Mouse (Mus musculus): Measurements from ENCODE around the gene Vdr. TPM values are rescaled to one million over a fixed set of nuclear protein-coding genes. Genes with fewer than 3 reads are reported as not detected.
"Not testable (repeated sequence)": the region's sequence is repeated elsewhere in the genome, so short reads cannot be mapped to it uniquely, and the experiment has no call there.

The Vdr gene
- total RNA-seq, 1 experiment from 2014 or later = 2.9 TPM

DNA sequence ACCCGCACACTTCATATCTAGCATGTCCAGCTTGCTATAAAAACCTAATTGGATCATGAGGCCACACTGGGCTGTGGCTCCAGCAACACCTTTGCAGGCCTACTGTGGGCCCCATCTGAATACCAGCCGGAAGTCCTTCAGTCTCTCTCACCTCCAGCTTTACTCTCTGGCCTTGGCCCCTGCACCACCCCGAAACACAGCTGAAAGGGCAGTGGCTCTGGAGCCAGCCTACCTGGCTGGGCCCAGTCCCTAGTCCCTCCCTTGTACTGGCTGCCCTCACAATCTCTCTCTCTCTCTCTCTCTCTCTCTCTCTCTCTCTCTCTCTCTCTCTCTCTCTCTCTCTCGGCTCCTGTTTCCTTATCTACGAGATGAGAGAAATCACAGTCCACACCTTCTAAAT lies 11.6 kb downstream of the Vdr start:
- no peak for ATAC-seq (replicated peaks in 1 of 2; ENCODE audit: insufficient read depth in 1 of 2, low FRiP score in 2 of 2, low TSS enrichment in 1 of 2, low read depth in 1 of 2, poor library complexity in 2 of 2, severe bottlenecking in 2 of 2)

DNA sequence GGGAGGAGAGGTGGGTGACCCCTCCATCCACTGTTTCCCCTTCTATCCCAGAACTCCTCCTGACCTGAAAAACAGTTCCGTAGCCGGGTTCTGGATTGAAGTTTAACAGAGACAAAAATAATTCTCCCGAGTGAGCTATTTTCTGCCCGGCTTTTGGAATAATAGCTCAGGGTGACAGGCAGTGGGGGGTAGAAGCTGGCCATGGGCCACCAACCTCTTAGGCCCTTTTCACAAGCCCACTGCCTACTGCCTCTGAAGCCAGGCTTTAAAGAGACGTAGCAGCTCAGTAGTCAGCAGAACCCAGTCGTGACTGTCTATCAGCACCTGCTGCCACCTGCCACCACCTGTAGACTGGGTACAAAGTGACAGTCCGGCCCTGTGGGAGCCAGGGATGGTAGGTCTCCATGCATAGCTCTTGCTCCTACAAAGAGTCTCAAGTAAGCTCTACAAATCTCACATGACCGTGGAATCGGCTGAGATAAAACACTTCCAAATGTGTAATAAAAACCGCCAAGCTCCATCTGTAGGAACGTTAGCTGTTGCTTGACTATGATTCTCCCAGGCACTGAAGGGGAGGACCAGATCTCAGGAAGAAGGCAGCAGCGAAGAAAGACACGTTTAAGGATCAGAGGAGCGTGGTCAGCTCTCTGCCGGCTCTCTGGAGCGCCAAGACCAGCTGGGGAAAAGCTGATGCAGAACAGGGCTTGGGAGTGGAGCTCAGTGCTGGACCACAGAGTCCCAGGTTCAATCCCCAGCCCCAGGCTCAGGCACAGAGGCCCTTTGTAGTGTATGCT lies 13.4 kb downstream of the Vdr start:
- no peak for ATAC-seq (replicated peaks in 1 of 2; ENCODE audit: insufficient read depth in 1 of 2, low FRiP score in 2 of 2, low TSS enrichment in 1 of 2, low read depth in 1 of 2, poor library complexity in 2 of 2, severe bottlenecking in 2 of 2)

DNA sequence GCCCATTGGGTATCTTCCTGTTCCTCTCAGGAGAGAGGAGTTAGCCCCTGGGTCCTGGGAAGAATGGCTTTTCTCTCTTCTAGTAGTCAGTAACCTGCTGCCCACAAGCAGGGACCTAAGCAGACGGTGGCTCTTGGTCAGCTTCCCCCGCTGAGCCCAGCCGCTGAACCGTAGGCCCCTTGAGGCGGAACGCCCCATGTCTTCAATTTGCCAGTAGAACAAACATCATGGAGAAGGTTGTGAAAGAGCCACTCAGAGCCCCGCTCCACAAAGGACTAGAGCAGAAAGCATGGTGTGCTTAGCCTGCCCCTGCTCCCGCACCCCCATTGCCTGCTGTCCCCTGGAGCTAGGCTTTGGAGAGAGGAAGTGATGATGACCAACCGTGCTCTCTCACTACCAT lies 14.1 kb downstream of the Vdr start:
- ATAC-seq (replicated peaks in 1 of 2; ENCODE audit: insufficient read depth in 1 of 2, low FRiP score in 2 of 2, low TSS enrichment in 1 of 2, low read depth in 1 of 2, poor library complexity in 2 of 2, severe bottlenecking in 2 of 2) = no peak

DNA sequence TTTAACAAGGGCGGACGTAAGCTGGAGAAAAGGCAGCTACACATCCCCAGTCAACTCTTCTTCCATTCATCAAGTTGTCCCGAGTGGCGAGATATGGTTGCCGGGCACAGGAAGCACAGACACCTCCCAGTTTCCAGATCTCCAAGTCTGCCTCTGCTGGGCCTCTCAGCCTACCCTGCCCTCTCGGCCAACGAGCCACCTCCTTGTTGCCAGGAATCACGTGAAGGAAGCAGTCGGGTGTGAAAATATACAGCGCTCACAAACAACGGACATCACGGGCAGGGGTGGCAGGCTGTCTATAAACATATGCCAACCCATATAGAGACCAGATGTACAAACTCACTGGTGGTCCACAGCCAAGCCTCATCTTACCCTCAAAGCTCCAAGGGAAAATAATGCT lies 14.6 kb downstream of the Vdr start:
- ATAC-seq (replicated peaks in 1 of 2; ENCODE audit: insufficient read depth in 1 of 2, low FRiP score in 2 of 2, low TSS enrichment in 1 of 2, low read depth in 1 of 2, poor library complexity in 2 of 2, severe bottlenecking in 2 of 2) = no peak

DNA sequence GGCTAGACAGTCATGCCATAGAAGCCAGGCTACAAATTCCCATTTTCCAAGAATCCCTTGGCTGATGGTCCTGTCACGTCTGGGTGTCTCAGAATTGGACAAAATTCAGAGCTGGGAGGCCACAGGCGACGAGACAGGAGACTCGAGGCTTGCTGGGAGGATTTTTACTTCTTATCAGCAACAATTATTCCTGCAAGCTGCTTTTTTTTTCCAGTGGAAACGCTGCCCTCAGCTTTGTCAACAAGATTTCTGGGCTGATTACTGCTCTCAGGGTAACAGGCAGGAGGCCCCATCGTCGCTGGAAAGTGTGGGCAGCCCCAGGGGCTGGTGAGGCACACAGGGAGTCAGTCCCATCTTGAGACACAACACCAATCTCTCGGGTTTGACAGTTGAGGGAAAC lies 17.9 kb downstream of the Vdr start:
- ATAC-seq (replicated peaks in 1 of 2; ENCODE audit: insufficient read depth in 1 of 2, low FRiP score in 2 of 2, low TSS enrichment in 1 of 2, low read depth in 1 of 2, poor library complexity in 2 of 2, severe bottlenecking in 2 of 2) = no peak

DNA sequence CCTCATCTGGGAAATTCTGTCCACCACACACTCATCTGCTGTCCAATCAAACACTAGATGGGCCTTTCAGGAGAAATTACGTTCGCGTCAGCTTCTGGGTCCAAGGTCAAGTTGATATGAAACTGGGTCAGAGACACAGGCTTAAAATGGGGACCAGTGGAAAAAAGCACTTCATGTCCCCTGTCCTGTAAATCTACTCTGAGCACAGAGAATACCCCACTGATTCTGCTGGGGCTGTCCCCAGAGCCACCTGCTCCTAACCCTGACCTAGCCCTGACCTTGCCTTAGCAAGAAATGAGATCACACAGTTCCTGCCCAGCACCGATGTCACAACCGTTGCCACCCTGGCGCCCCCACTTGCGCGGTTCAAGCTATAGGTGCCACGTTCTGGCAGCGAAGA lies 20.0 kb downstream of the Vdr start:
- ATAC-seq (replicated peaks in 1 of 2; ENCODE audit: insufficient read depth in 1 of 2, low FRiP score in 2 of 2, low TSS enrichment in 1 of 2, low read depth in 1 of 2, poor library complexity in 2 of 2, severe bottlenecking in 2 of 2) = no peak

DNA sequence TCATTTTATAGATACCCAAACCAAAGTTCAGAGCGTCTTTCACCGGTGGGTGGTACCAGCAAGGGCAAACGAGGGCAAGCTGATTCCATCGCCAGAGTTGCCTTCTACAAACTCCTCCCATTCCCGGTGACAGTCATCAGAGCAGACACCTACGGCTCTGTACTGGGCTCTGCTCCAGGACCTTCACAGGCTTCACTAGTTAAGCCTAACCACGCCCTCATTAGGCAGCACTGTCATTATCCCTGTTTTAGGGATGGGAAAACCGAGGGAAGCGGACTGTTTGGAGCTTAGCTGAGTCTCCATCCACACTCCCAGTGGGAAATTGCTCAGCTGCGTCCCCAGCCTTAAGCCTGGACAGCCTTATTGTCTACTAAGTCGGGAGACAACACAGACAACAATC lies 20.4 kb downstream of the Vdr start:
- no peak for ATAC-seq (replicated peaks in 1 of 2; ENCODE audit: insufficient read depth in 1 of 2, low FRiP score in 2 of 2, low TSS enrichment in 1 of 2, low read depth in 1 of 2, poor library complexity in 2 of 2, severe bottlenecking in 2 of 2)

DNA sequence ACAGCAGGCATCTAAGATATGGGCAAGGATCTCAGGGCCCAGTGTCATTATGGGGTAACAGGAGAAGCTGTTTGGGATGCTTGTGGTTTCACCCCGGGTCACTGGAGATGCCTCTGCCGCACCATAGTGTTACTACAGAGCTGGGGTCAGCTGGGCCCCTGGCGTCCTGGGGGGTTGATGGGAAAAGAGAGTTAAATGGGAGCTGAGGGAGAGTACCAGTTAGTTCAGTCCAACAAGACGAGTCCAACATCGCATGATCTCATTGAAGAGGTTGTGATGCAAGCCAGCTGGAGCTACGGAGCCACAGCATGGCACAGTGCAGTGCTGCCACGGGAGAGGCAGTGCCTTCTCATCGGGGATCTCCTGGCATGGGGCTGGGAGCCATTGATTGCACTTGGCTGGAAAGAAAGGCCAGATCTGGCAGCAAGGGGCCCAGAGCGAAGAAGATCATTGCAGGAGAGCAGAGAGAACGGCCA lies 22.9 kb downstream of the Vdr start:
- no peak for ATAC-seq (replicated peaks in 1 of 2; ENCODE audit: insufficient read depth in 1 of 2, low FRiP score in 2 of 2, low TSS enrichment in 1 of 2, low read depth in 1 of 2, poor library complexity in 2 of 2, severe bottlenecking in 2 of 2)

DNA sequence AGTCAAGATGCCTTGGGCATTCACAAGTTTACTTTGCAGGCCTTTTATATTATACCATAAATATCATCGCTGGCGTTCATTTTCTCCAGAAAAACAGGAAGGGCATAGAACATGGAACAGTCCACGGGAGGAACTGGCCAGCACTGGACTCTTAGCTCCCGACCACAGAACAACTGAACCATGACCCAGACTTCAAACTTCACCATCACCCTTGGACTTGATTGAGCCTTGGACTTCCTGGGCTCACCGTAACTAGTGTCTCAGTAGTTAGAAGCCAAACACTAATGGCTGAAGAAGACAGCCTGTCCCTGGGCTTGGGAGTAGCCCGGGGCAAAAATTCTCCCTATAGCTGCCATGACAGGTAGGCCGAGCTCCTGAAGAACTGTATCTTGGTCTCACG lies 29.0 kb downstream of the Vdr start:
- no peak for ATAC-seq (replicated peaks in 1 of 2; ENCODE audit: insufficient read depth in 1 of 2, low FRiP score in 2 of 2, low TSS enrichment in 1 of 2, low read depth in 1 of 2, poor library complexity in 2 of 2, severe bottlenecking in 2 of 2)

DNA sequence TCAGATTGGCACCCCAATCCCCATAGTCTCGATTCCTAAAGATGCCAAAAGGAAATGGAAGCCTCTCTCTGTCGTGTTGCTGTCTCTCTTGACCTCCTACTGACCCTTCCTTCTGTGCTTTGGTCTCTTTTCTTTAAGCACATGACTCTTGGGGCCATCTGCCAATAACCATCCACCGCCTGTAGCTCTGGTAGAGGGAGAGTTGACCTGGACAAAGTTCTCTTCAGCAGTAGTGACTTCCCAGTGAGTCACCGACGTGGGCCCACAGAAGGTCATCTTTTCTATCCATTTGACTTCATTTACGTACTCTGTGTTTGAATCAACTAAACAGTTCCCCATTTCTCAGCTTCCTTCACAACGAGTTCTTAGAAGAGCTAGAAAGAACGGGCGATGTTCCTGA lies 30.0 kb downstream of the Vdr start:
- no peak for ATAC-seq (replicated peaks in 1 of 2; ENCODE audit: insufficient read depth in 1 of 2, low FRiP score in 2 of 2, low TSS enrichment in 1 of 2, low read depth in 1 of 2, poor library complexity in 2 of 2, severe bottlenecking in 2 of 2)

DNA sequence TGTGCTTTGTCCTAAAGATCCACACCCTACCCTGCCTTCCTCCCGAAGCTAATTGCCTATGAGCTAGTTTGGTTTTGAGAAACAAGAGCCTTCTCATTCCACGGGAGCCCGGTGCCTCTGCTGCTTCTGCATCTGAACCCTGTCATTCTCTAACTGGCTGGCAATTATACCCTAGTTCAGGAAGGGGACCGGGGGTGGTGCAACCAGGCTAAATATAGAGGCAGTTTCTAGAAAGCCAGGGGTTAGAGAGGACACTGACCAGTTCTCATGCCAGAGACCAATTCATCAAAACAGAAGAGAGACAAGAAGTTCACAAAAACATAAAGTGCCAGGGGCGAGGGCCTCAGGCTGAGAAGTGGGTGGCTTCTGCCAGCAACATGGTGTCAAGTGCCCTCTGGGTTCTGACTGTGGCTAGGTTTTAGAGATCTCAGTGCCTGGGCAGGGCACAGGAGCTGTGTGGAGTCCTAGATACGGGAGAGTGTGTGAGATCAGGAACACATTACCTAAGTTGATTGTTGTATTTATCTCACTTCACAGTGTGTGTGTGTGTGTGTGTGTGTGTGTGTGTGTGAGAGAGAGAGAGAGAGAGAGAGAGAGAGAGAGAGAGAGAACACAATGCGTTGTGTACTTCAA lies 31.6 kb downstream of the Vdr start:
- peak in 1 of 2 experiments; percentile 9; a peak in 1 of 4 replicates for ATAC-seq (replicated peaks in 1 of 2; ENCODE audit: insufficient read depth in 1 of 2, low FRiP score in 2 of 2, low TSS enrichment in 1 of 2, low read depth in 1 of 2, poor library complexity in 2 of 2, severe bottlenecking in 2 of 2)

DNA sequence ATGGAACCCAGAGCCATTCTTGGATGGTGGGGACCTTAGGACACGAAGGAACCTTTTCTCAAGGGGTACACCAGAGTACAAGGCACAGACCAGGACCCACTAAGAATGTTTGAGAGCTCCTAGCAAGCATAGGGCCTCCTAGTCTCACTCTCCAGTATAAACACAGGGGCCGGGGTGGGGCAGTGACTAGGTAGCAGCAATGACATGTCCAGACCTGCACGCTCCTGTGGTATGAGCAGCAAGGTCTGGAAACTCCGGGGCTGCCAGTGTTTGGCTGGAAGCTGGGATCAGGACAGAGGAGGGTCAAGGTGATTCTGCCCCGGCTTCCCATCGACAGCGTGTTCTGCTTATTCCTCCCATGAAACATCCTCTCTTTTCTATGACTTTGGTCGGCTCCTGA lies 34.6 kb downstream of the Vdr start:
- no peak for ATAC-seq (replicated peaks in 1 of 2; ENCODE audit: insufficient read depth in 1 of 2, low FRiP score in 2 of 2, low TSS enrichment in 1 of 2, low read depth in 1 of 2, poor library complexity in 2 of 2, severe bottlenecking in 2 of 2)

DNA sequence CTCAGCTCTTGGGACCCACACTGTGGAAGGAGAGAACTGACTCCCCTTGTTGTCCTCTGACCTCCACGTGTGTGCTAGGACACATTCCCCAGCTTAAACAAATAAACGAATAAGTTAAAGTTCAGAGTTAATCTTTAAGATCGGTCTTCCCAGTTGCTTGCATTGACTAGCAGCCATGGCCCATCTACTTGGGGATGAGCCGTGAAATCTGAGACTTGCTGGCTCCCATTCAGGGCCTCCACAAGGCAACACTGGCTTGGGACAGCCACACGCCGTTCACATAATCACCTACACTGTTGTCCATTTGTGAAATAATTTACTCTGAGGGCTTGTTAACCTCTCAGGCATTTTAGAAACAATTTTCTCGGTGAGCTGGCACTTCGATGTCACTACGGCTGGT lies 36.7 kb downstream of the Vdr start:
- ATAC-seq (replicated peaks in 1 of 2; ENCODE audit: insufficient read depth in 1 of 2, low FRiP score in 2 of 2, low TSS enrichment in 1 of 2, low read depth in 1 of 2, poor library complexity in 2 of 2, severe bottlenecking in 2 of 2) = no peak

DNA sequence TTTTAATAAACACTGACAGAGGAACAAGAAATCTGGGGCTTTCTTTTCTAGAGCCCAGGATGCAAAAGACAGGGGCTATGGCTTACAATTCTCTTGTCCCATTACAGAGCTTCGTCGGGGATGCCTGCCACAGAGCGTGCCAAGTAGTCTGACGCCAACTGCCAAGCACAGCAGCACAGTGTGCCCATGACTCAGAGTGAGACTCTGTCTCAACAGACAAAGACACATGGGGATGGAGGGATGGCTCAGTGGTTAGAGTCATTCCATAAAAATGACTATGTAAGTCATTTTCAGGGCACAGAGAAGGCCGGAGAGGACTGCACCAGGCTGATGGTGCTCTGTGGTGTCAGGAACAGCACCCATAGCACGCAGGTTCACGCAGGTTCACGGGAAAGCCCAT lies 38.3 kb downstream of the Vdr start:
- ATAC-seq (replicated peaks in 1 of 2; ENCODE audit: insufficient read depth in 1 of 2, low FRiP score in 2 of 2, low TSS enrichment in 1 of 2, low read depth in 1 of 2, poor library complexity in 2 of 2, severe bottlenecking in 2 of 2) = no peak

DNA sequence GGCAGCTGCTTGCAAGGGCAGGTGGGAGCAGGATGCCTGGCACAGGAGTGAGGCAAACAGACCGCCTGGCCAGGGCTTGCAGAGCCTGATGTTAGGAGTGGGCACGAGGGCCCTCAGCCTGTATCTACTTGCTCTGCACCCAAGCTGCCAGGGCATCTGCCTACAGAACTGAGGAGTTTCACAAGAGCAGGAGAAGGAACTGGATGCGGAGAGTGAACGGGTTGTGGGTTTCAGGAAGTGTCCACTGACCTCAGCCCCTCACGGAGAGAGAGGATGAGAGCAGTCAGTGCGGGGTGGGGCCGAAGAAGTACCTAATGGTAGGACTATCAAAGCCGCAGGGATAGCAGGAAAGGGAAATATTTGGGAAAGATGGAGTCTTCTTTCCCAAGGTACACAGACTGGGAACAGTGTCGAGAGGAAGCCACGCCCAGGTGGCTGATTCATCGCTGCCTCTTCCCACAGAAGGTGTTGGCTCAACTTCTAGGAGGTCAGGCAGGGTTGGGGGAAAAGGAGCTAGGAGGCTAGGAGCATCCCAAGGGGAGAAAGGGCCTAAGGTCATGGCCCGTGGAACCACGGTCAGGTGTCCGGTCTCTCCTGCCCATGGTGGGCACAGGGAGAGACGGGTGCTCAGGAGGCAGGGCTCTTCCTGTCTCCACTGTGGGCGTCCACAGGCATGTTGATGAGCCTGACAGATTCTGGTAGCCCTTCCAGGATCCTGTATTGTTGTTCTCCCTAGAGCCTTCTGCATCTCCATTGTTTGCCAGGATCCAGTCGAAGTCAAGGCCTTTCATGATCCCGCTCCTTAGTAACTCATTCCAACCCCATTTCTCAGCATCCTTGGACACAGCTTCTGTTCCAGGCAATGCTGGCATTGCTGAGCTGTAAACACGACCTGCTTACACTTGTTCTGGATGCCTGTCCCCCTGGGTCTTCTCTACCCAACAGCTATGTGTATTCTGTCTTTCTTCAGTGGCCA lies 39.1 kb downstream of the Vdr start:
- ATAC-seq (replicated peaks in 1 of 2; ENCODE audit: insufficient read depth in 1 of 2, low FRiP score in 2 of 2, low TSS enrichment in 1 of 2, low read depth in 1 of 2, poor library complexity in 2 of 2, severe bottlenecking in 2 of 2) = no peak

DNA sequence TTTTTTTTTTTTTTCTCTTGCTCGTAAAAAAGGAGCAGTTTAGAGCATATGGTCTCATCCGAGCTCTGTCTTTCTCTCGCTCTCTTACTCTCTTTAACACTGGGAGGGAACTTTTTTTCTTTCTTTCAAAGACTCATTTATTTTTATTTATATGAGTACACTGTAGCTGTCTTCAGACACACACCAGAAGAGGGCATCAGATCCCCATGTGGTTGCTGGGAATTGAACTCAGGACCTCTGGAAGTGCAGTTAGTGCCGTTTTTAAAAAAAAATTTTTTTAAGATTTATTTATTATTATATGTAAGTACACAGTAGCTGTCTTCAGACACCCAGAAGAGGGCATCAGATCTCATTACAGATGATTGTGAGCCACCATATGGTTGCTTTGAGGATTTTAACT lies 40.3 kb downstream of the Vdr start:
- ATAC-seq (replicated peaks in 1 of 2; ENCODE audit: insufficient read depth in 1 of 2, low FRiP score in 2 of 2, low TSS enrichment in 1 of 2, low read depth in 1 of 2, poor library complexity in 2 of 2, severe bottlenecking in 2 of 2) = not testable (repeated sequence)

DNA sequence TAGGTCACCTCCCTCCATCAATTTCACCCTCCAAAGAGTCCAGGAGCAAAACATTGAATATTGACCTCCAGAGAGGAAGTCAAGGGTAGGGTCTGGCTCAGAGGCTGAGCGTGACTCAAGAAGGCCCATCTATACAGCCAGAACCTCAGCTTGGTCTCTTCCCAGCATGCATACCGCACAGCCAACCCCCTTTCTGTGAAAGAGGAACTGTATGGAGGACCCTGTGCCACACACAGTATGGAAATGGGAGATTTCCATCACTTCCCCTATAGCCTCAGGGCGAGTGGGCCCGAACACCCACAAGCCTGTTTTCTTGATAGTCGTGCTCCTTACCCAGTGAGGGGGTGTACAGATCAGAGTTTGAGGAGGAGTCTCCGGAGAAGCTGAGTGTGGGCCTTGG lies 41.4 kb downstream of the Vdr start:
- no peak for ATAC-seq (replicated peaks in 1 of 2; ENCODE audit: insufficient read depth in 1 of 2, low FRiP score in 2 of 2, low TSS enrichment in 1 of 2, low read depth in 1 of 2, poor library complexity in 2 of 2, severe bottlenecking in 2 of 2)

DNA sequence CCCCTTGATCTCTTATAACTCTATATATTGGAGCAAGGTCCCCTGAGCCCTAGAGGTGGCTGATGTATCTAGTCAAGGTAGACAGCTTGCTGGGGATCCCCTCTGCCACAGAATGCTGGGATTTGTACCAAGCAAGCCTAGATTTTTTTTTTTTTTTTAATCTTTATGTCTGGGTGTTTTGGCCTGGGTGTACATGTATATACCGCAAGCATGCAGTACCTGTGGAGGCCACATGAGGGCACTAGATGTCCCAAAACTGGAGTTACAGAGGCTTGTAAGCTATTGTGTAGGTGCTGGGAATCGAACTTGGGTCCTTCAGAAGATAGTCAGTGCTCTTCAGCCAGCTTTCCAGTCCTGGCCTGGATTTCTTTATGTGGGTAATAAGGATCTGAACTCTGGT lies 44.4 kb downstream of the Vdr start:
- no peak for ATAC-seq (replicated peaks in 1 of 2; ENCODE audit: insufficient read depth in 1 of 2, low FRiP score in 2 of 2, low TSS enrichment in 1 of 2, low read depth in 1 of 2, poor library complexity in 2 of 2, severe bottlenecking in 2 of 2)
